Mouse (Mus musculus) embryonic facial prominence, embryonic 13.5 days (tissue): ENCODE results near the gene Ypel2. TPM values are rescaled to one million over a fixed set of nuclear protein-coding genes. Genes with fewer than 3 reads are reported as not detected.

ENCODE experiments used
- ATAC-seq: fragments of 200-750 bp; cut with Nextera tagmentation; 2 replicates; pipeline ENCODE4 v1.8.0; 2017; ENCODE audit warnings: low read depth; ENCODE audit not compliant: insufficient number of reproducible peaks, insufficient read depth, low FRiP score, low TSS enrichment
- H3K27ac ChIP-seq: fragments of 300-500 bp; sonication (generic); 2 replicates; pipeline ENCODE4 v1.5.1; 2015; ENCODE audit warnings: moderate library complexity, mild to moderate bottlenecking, inconsistent platforms
- H3K27me3 ChIP-seq: fragments of 300-500 bp; sonication (generic); 2 replicates; pipeline ENCODE4 v1.6.1; 2015; ENCODE audit warnings: mild to moderate bottlenecking, inconsistent platforms
- H3K36me3 ChIP-seq: fragments of 300-500 bp; sonication (generic); 2 replicates; pipeline ENCODE4 v1.6.1; 2015; ENCODE audit warnings: mild to moderate bottlenecking, inconsistent platforms
- H3K4me1 ChIP-seq: fragments of 300-500 bp; sonication (generic); 2 replicates; pipeline ENCODE4 v1.6.1; 2015; ENCODE audit warnings: inconsistent platforms
- H3K4me2 ChIP-seq: fragments of 300-500 bp; sonication (generic); 2 replicates; pipeline ENCODE4 v1.6.1; 2015; ENCODE audit warnings: moderate library complexity, mild to moderate bottlenecking, inconsistent platforms
- H3K4me3 ChIP-seq: fragments of 300-500 bp; sonication (generic); 2 replicates; pipeline ENCODE4 v1.5.1; 2015; ENCODE audit warnings: mild to moderate bottlenecking, inconsistent platforms
- H3K9ac ChIP-seq: fragments of 300-500 bp; sonication (generic); 2 replicates; pipeline ENCODE4 v1.6.1; 2015; ENCODE audit warnings: mild to moderate bottlenecking, inconsistent platforms
- H3K9me3 ChIP-seq: fragments of 300-500 bp; sonication (generic); 2 replicates; pipeline ENCODE4 v1.6.1; 2016; ENCODE audit warnings: inconsistent platforms
- WGBS: fragments of 180-500 bp; shearing (Covaris S2); methylation state at CpG from one replicate; pipeline ENCODE4 v1.1.7; 2015; ENCODE audit warnings: mixed read lengths; 5-methylcytosine and 5-hydroxymethylcytosine counted together
- polyA plus RNA-seq: library from polyadenylated mRNA; unstranded; fragments of >200 nt; fragmentation: Nextera tagmentation; extraction: Ambion mirVana; gene quantifications from 2 replicates; pipeline ENCODE4 v1.2.1, GENCODE M21; 2015

Ypel2 gene
- polyA plus RNA-seq, 1 experiment from 2014 or later: 12.2 TPM

GRCm38 (mm10) chr11:86994330-86994729, 823 bp upstream of the Ypel2 start:
- Histone ChIP-seq H3K27ac (peak overlapping the region; percentile 41; the same call in 1 of the 2 replicates), H3K4me1 (peaks cover 46% of the 10 kb centered on the region), H3K9ac (peak overlapping the region; percentile 66), H3K9me3 (no peaks in the 10 kb centered on the region), H3K27me3 (no peaks in the 10 kb centered on the region), H3K36me3 (no peaks in the 10 kb centered on the region), H3K4me2 (peak overlapping the region; percentile 85), H3K4me3 (peak overlapping the region; percentile 95)
- ATAC-seq: no peak
- WGBS: 15% methylated on average over 6 of the region's 6 CpGs

- ATAC-seq: no peak
- Histone ChIP-seq H3K27ac (peak overlapping the region; percentile 94), H3K4me3 (peak overlapping the region; percentile 95), H3K9ac (peak overlapping the region; percentile 88), H3K4me1 (peaks cover 48% of the 10 kb centered on the region), H3K4me2 (peak overlapping the region; percentile 85), H3K36me3 (no peaks in the 10 kb centered on the region), H3K27me3 (no peaks in the 10 kb centered on the region), H3K9me3 (no peaks in the 10 kb centered on the region)
- 1% methylated on average over 13 of the region's 13 CpGs for WGBS
These were observed 982 bp downstream of the Ypel2 start for GRCm38 (mm10) chr11:86992461-86992988.

- Histone ChIP-seq H3K9me3 (no peaks in the 10 kb centered on the region), H3K4me1 (peaks cover 48% of the 10 kb centered on the region), H3K36me3 (no peaks in the 10 kb centered on the region), H3K27ac (no peak overlapping the region), H3K27me3 (no peaks in the 10 kb centered on the region), H3K4me2 (peak overlapping the region; percentile 85), H3K9ac (0 out of 2 replicates have a peak overlapping the region, but pooled peaks have one; percentile 88), H3K4me3 (peak overlapping the region; percentile 95)
- no peak for ATAC-seq
- 77% methylated on average over 4 of the region's 4 CpGs for WGBS
These were observed 2.3 kb downstream of the Ypel2 start for GRCm38 (mm10) chr11:86991241-86991640.

DNA sequence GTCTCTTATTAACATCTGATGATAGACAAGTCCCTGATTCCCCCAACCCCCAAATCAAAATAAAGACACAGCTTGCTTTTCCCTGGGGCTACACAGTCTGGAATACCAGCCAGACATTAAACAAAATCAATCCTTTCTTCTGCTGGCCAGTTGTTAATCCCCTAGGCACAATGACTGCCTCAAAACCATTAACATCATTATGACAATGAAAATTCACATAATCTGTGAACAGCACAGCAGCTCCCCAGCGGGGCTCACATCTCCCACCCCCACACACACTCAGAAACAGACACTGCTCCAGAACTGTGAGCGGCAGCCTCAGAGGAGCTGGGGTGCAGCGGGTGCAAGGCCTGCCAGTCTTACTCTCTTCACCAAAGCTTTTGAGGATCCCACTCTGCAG, 3.2 kb downstream of the Ypel2 start:
- H3K27me3 ChIP-seq: no peaks in the 10 kb centered on the region
- WGBS: 33% methylated on average over 3 of the region's 3 CpGs
- H3K27ac ChIP-seq: no peak overlapping the region; the same call in 1 of the 2 replicates
- H3K4me2 ChIP-seq: peak overlapping the region; percentile 85
- peak overlapping the region; percentile 11 for H3K4me3 ChIP-seq
- H3K36me3 ChIP-seq: no peaks in the 10 kb centered on the region
- ATAC-seq: no peak
- peaks cover 43% of the 10 kb centered on the region for H3K4me1 ChIP-seq
- H3K9me3 ChIP-seq: no peaks in the 10 kb centered on the region
- peak overlapping the region; percentile 49; the same call in 1 of the 2 replicates for H3K9ac ChIP-seq

DNA sequence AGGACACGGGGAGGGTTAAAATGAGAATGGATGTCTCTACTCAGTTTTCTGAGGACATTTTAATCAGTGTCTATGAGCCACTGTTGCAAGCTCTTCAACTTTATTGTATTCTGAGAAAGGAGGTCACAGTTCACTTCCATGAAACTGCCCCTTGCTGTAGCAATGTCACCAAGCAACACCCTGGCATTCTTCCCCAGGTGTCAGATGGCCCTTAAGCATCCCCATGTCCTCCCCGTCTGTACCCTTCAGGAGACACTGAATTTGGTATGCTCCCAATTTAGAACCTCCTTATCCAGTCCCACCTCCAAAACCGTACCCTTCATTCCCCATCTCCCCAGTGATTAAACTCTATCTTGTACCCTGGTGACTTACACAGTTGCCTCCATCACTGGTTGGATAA, 8.5 kb downstream of the Ypel2 start:
- no peaks in the 10 kb centered on the region for H3K9me3 ChIP-seq
- no peak for ATAC-seq
- no peak overlapping the region for H3K4me3 ChIP-seq
- H3K4me2 ChIP-seq: no peak overlapping the region
- H3K27ac ChIP-seq: no peak overlapping the region
- 74% methylated on average over 3 of the region's 3 CpGs for WGBS
- H3K4me1 ChIP-seq: peaks cover 29% of the 10 kb centered on the region
- no peaks in the 10 kb centered on the region for H3K27me3 ChIP-seq
- no peak overlapping the region for H3K9ac ChIP-seq
- H3K36me3 ChIP-seq: no peaks in the 10 kb centered on the region

GRCm38 (mm10) chr11:86983056-86983455, 10.5 kb downstream of the Ypel2 start:
- H3K36me3 ChIP-seq: no peaks in the 10 kb centered on the region
- ATAC-seq: no peak
- H3K4me3 ChIP-seq: no peak overlapping the region
- no peak overlapping the region for H3K27ac ChIP-seq
- no peaks in the 10 kb centered on the region for H3K27me3 ChIP-seq
- H3K4me2 ChIP-seq: no peak overlapping the region
- H3K9ac ChIP-seq: no peak overlapping the region
- H3K4me1 ChIP-seq: peaks cover 21% of the 10 kb centered on the region
- H3K9me3 ChIP-seq: no peaks in the 10 kb centered on the region
- WGBS: 60% methylated on average over 6 of the region's 6 CpGs

GRCm38 (mm10) chr11:86981229-86981791, 12.2 kb downstream of the Ypel2 start:
- no peaks in the 10 kb centered on the region for H3K27me3 ChIP-seq
- 54% methylated on average over 5 of the region's 5 CpGs for WGBS
- no peaks in the 10 kb centered on the region for H3K9me3 ChIP-seq
- H3K27ac ChIP-seq: peak overlapping the region; percentile 78
- peaks cover 21% of the 10 kb centered on the region for H3K4me1 ChIP-seq
- no peak overlapping the region for H3K4me3 ChIP-seq
- peaks cover 11% of the 10 kb centered on the region for H3K36me3 ChIP-seq
- no peak overlapping the region for H3K4me2 ChIP-seq
- no peak for ATAC-seq
- no peak overlapping the region for H3K9ac ChIP-seq

GRCm38 (mm10) chr11:86980526-86980925, 13.0 kb downstream of the Ypel2 start:
- Histone ChIP-seq H3K4me2 (no peak overlapping the region), H3K4me1 (peaks cover 26% of the 10 kb centered on the region), H3K9me3 (no peaks in the 10 kb centered on the region), H3K9ac (no peak overlapping the region), H3K4me3 (no peak overlapping the region), H3K36me3 (peaks cover 11% of the 10 kb centered on the region), H3K27me3 (no peaks in the 10 kb centered on the region), H3K27ac (peak overlapping the region; percentile 78)
- WGBS: 85% methylated on average over 6 of the region's 6 CpGs
- no peak for ATAC-seq

DNA sequence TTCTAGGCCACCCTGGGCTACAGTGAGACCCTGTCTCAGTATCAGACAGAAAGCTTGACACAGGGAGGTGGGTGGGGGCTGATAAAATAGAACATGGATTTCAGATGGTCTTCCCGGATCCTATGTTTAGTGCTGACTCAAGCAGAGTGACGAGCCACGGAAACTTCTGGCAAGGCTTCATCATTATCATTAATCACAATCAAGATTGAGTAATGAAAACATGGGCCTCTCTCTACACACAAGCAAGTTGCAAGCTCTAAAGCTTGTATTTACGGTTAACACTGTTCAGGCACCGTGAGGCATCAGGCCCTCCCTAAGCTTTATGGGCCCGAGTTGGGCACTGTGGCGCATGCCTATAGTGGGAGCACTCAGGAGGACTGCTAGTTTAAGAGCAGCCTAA, 13.7 kb downstream of the Ypel2 start:
- H3K4me3 ChIP-seq: no peak overlapping the region
- no peaks in the 10 kb centered on the region for H3K27me3 ChIP-seq
- peaks cover 28% of the 10 kb centered on the region for H3K4me1 ChIP-seq
- H3K9ac ChIP-seq: no peak overlapping the region
- WGBS: 92% methylated on average over 7 of the region's 7 CpGs
- no peaks in the 10 kb centered on the region for H3K9me3 ChIP-seq
- peaks cover 11% of the 10 kb centered on the region for H3K36me3 ChIP-seq
- H3K4me2 ChIP-seq: no peak overlapping the region
- H3K27ac ChIP-seq: no peak overlapping the region
- no peak for ATAC-seq

DNA sequence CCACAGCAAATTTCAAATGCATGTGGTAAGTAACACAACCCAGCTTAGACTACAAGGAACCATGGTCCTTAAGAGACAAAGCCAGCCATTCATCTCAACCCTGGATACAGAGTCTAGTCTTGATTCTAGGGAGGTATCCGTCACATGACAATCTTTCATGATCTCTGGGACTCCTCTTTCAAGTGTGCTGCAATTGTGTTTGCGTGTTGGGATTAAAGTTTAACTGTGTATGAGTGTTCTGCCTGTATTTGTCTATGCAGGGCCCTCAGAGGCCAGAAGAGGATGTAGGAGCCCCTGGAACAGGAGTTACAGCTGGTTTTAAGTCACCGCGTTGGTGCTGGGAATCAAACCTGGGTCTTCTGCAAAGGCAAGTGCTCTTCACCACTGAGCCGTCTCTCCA, 16.3 kb downstream of the Ypel2 start:
- peaks cover 15% of the 10 kb centered on the region for H3K36me3 ChIP-seq
- H3K27me3 ChIP-seq: no peaks in the 10 kb centered on the region
- no peak overlapping the region for H3K27ac ChIP-seq
- no peak overlapping the region for H3K4me2 ChIP-seq
- H3K4me3 ChIP-seq: no peak overlapping the region
- WGBS: 91% methylated on average over 5 of the region's 5 CpGs
- no peak for ATAC-seq
- H3K9ac ChIP-seq: no peak overlapping the region
- H3K4me1 ChIP-seq: peaks cover 49% of the 10 kb centered on the region
- H3K9me3 ChIP-seq: no peaks in the 10 kb centered on the region

GRCm38 (mm10) chr11:86974401-86974800, 19.1 kb downstream of the Ypel2 start:
- no peaks in the 10 kb centered on the region for H3K9me3 ChIP-seq
- ATAC-seq: no peak
- no peak overlapping the region for H3K4me3 ChIP-seq
- no peak overlapping the region for H3K4me2 ChIP-seq
- peaks cover 56% of the 10 kb centered on the region for H3K4me1 ChIP-seq
- peak overlapping the region; percentile 7; the same call in 1 of the 2 replicates for H3K27ac ChIP-seq
- H3K36me3 ChIP-seq: peaks cover 29% of the 10 kb centered on the region
- 56% methylated on average over 3 of the region's 3 CpGs for WGBS
- H3K27me3 ChIP-seq: no peaks in the 10 kb centered on the region
- H3K9ac ChIP-seq: no peak overlapping the region

DNA sequence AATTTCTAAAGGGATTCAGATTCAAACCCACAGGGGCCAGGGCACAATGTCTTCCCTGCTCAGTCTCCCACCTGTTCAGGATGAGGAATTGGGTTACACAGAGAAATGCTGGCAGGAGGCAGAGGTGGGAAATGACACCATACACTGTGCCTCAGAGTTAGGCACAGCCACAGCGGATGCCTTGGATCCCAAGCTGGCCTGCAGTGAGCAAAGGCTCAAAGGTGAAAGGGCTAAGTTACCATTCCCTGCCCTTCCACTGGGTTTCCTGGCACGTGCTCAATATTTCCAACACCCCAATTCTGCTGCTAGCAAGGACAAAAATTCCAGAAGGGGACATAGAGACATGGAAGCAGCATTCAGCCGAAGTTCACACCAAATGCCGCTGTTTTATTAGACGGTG, 20.3 kb downstream of the Ypel2 start:
- 60% methylated on average over 5 of the region's 5 CpGs for WGBS
- no peak overlapping the region for H3K4me2 ChIP-seq
- H3K4me1 ChIP-seq: peaks cover 68% of the 10 kb centered on the region
- H3K4me3 ChIP-seq: no peak overlapping the region
- no peak for ATAC-seq
- H3K9me3 ChIP-seq: no peaks in the 10 kb centered on the region
- H3K27me3 ChIP-seq: no peaks in the 10 kb centered on the region
- 0 out of 2 replicates have a peak overlapping the region, but pooled peaks have one; percentile 40 for H3K9ac ChIP-seq
- peaks cover 29% of the 10 kb centered on the region for H3K36me3 ChIP-seq
- peak overlapping the region; percentile 71; the same call in 1 of the 2 replicates for H3K27ac ChIP-seq
